Mouse (Mus musculus): ENCODE measurements at regions not wholly inside any gene's neighbourhood (a gene's known extent, or its start where the extent isn't known, plus 50 kb on each side); places are given as distances from the start of the nearest gene placed in this dataset.

DNA sequence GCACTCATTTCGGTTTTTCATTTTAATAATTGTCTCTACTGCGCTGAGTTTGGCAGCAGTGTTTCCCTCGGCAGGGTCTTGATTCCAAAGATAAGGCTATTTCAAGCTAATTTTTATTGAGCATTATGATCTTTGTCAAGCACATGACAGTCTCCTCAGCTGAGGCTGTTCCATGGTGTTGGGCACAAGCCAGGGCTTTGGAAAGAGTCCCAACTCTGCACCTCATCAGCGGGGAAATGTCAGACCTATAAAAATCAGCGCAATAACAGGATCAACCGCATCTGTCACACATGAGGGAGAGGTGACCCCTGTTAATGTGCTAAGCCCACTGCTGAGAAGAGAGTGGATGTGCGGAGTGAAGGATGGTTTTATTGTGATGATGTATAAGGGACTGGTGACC, 296.7 kb upstream of the Tmem132c start:
- TF ChIP-seq CTCF (IDR thresholded peaks at IDR 0.05; ENCODE audit: borderline replicate concordance, insufficient read depth, low read length) (no peak), POLR2A (IDR thresholded peaks at IDR 0.05; ENCODE audit: low read depth, low read length) (no peak)
